In genomic region chr8:70072441-70073069, GRCm38 (mm10) we compare ENCODE assay signal across 8 mouse cellular contexts. TPM values are rescaled to one million over a fixed set of nuclear protein-coding genes. Genes with fewer than 3 reads are reported as not detected.
DNase-seq lines count a peak whose midpoint lies in the region; ATAC-seq and TF ChIP-seq lines count a peak whose summit lies in the region.

TSS of gene Tm6sf2 (plus strand) at chr8:70072924.

- TF ChIP-seq EP300 in liver, embryonic 14.5 days (IDR thresholded peaks at IDR 0.05; ENCODE audit: low read depth): no peak

- H3K4me3 ChIP-seq in intestine, embryonic 15.5 days (replicated peaks): peak within 1 kb of the TSS; percentile 21
- peak within 1 kb of the TSS; percentile 6 to 23; a peak in 3 of 4 replicates for H3K4me3 ChIP-seq in liver, embryonic 14.5 days (ENCODE audit: insufficient read depth in 1 of 2, low read depth in 2 of 2, low read length in 2 of 2)
- H3K4me3 ChIP-seq in neural tube, embryonic 14.5 days (ENCODE audit: low read depth, low read length): no peak within 1 kb of the TSS

- H3K4me2 ChIP-seq in intestine, embryonic 15.5 days (replicated peaks): peak within 1 kb of the TSS; percentile 55
- peak within 1 kb of the TSS; percentile 55 for H3K4me2 ChIP-seq in liver, embryonic 14.5 days (ENCODE audit: low read depth)
- no peak within 1 kb of the TSS for H3K4me2 ChIP-seq in neural tube, embryonic 14.5 days (ENCODE audit: low read depth, low read length)

- H3K36me3 ChIP-seq in intestine, embryonic 15.5 days: peaks cover 13% of the 10 kb centered on the region
- no peaks in the 10 kb centered on the region; the same call in none of the 2 replicates for H3K36me3 ChIP-seq in liver, embryonic 14.5 days (replicated peaks; ENCODE audit: control insufficient read depth, insufficient read depth, low read depth)
- H3K36me3 ChIP-seq in neural tube, embryonic 14.5 days (ENCODE audit: control insufficient read depth, insufficient read depth, low read length): peaks cover 35% of the 10 kb centered on the region

- peak; percentile 47 for ATAC-seq in CD4-positive, CD25-positive, alpha-beta regulatory T cell, adult 4 months
- peak; percentile 89 for ATAC-seq in intestine, embryonic 15.5 days
- peak; percentile 74 for ATAC-seq in liver, embryonic 14.5 days (ENCODE audit: insufficient read depth)
- peak; percentile 52; the same call in 1 of the 2 replicates for ATAC-seq in neural tube, embryonic 14.5 days (ENCODE audit: low read depth)

- H3K27me3 ChIP-seq in intestine, embryonic 15.5 days (replicated peaks): no peaks in the 10 kb centered on the region
- H3K27me3 ChIP-seq in liver, embryonic 14.5 days (ENCODE audit: control insufficient read depth, insufficient read depth, low read length): no peaks in the 10 kb centered on the region
- no peaks in the 10 kb centered on the region for H3K27me3 ChIP-seq in neural tube, embryonic 14.5 days (ENCODE audit: control insufficient read depth, insufficient read depth, low read length)

- DNase-seq in c-Kit-positive CD71-negative TER-119-negative erythroid progenitor cells, embryonic 14.5 days (ENCODE audit: low read depth): peak; percentile 29
- DNase-seq in heart, adult 11 months: peak; percentile 95
- DNase-seq in liver, embryonic 14.5 days (ENCODE audit: low read depth in 3 of 3, low spot score in 3 of 3): peak; percentile 15 to 30 (median 16)
- no peak for DNase-seq in thymus, postnatal 4 days
- DNase-seq in spleen, postnatal 14 days (ENCODE audit: low spot score in 2 of 2): no peak

- peaks cover 4% of the 10 kb centered on the region for H3K4me1 ChIP-seq in intestine, embryonic 15.5 days (replicated peaks)
- peaks cover 0 to 12% of the 10 kb centered on the region in 2 experiments; a peak in 2 of 4 replicates for H3K4me1 ChIP-seq in liver, embryonic 14.5 days (replicated peaks; ENCODE audit: control insufficient read depth in 2 of 2, insufficient read depth in 2 of 2, low read length in 1 of 2)
- H3K4me1 ChIP-seq in neural tube, embryonic 14.5 days (ENCODE audit: control insufficient read depth, insufficient read depth, low read length): no peaks in the 10 kb centered on the region

- peak within 1 kb of the TSS; percentile 57 for H3K27ac ChIP-seq in intestine, embryonic 15.5 days
- H3K27ac ChIP-seq in liver, embryonic 14.5 days: no peak within 1 kb of the TSS
- no peak within 1 kb of the TSS for H3K27ac ChIP-seq in neural tube, embryonic 14.5 days (ENCODE audit: low read depth, low read length)

- 11% methylated on average over 21 of the region's 27 CpGs for WGBS in intestine, embryonic 15.5 days
- WGBS in liver, embryonic 14.5 days (ENCODE audit: insufficient replicate concordance): 8% methylated on average over 23 of the region's 27 CpGs
- 11% methylated on average over 24 of the region's 27 CpGs for WGBS in neural tube, embryonic 14.5 days

- no peaks in the 10 kb centered on the region for H3K9me3 ChIP-seq in intestine, embryonic 15.5 days
- no peaks in the 10 kb centered on the region for H3K9me3 ChIP-seq in liver, embryonic 14.5 days (ENCODE audit: control insufficient read depth, low read length)
- no peaks in the 10 kb centered on the region for H3K9me3 ChIP-seq in neural tube, embryonic 14.5 days (ENCODE audit: control insufficient read depth, low read length)

- no peak for TF ChIP-seq CTCF in liver, embryonic 14.5 days (IDR thresholded peaks at IDR 0.05; ENCODE audit: low read depth)

- H3K9ac ChIP-seq in intestine, embryonic 15.5 days: peak within 1 kb of the TSS; percentile 21; the same call in 1 of the 2 replicates
- no peak within 1 kb of the TSS for H3K9ac ChIP-seq in liver, embryonic 14.5 days (replicated peaks)
- no peak within 1 kb of the TSS for H3K9ac ChIP-seq in neural tube, embryonic 14.5 days (replicated peaks; ENCODE audit: low read depth, low read length)

RNA-seq across cellular contexts. Expression of gene Tm6sf2, which starts in this region (rescaled TPM):
- 1 to 10 TPM in 1 of 2 experiments, under 1 TPM in 1; 0.60 to 1.1 TPM for polyA plus RNA-seq in CD4-positive, CD25-positive, alpha-beta regulatory T cell, adult 4 months (2017; shearing (Covaris generic))
- polyA plus RNA-seq in intestine, embryonic 15.5 days (2015; fragmentation: Nextera tagmentation; extraction: Ambion mirVana): 42.8 and 52.6 TPM in 2 replicates
- polyA plus RNA-seq in liver, embryonic 14.5 days (2012; rRNA removed): 1.2 and 1.3 TPM in 2 replicates
- polyA plus RNA-seq in liver, embryonic 14.5 days (2014; fragmentation: Nextera tagmentation; extraction: Ambion mirVana): 0.85 and 1.3 TPM in 2 replicates
- 1.3 and 2.1 TPM in 2 replicates for polyA plus RNA-seq in neural tube, embryonic 14.5 days (2014; fragmentation: Nextera tagmentation; extraction: Ambion mirVana)

Comparison
In these comparisons a context has a peak if more than half of its experiments do, and no peak if none do; other contexts are left out.
1. RNA of gene Tm6sf2 (polyA plus RNA-seq): 42.8 to 52.6 TPM in intestine, embryonic 15.5 days; 1.3 to 2.1 TPM in neural tube, embryonic 14.5 days, 0.85 to 1.3 TPM in liver, embryonic 14.5 days and 0.60 to 1.1 TPM in CD4-positive, CD25-positive, alpha-beta regulatory T cell, adult 4 months; every median in the first group is over 10 times any median in the second.
2. DNase-seq: peak in c-Kit-positive CD71-negative TER-119-negative erythroid progenitor cells, embryonic 14.5 days (single experiment), heart, adult 11 months (single experiment) and liver, embryonic 14.5 days (3 of 3); none in thymus, postnatal 4 days (single experiment) and spleen, postnatal 14 days (0 of 2).
3. Peak in every context shown above with its lines, with median percentiles within 50 percentile points of each other: ATAC-seq.